Mouse (Mus musculus): ENCODE measurements around the gene Rsrc1. TPM values are rescaled to one million over a fixed set of nuclear protein-coding genes. Genes with fewer than 3 reads are reported as not detected.
"Not testable (repeated sequence)": the region's sequence is repeated elsewhere in the genome, so short reads cannot be mapped to it uniquely, and the experiment has no call there.

Gene Rsrc1
- polyA plus RNA-seq, 1 experiment from 2014 or later = 25.1 TPM

DNA sequence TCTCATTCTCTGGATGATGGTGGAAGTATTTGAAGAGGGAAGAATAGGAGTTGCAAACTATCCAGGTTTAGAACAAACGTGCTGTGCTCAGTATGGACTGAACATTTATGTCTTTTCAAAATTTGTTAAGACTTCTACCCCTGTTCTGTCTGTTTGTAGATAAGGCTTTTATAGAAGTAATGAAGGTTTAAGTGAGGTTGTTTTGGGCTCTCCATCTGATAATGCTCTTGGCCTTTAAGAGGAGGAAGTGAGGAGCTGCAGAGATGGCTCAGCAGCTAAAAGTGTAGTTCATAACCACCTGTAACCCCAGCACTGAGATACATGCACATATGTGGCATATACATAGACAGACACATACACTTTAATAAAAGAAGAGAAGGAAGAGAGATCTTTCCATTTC is 15.6 kb downstream of the Rsrc1 start:
- Histone ChIP-seq H3K4me2 (no peak overlapping the region), H3K36me3 (0 out of 2 replicates have a peak, but pooled peaks cover 3% of the 10 kb centered on the region), H3K4me3 (replicated peaks) (no peak overlapping the region), H3K27ac (no peak overlapping the region), H3K4me1 (no peaks in the 10 kb centered on the region), H3K9ac (no peak overlapping the region), H3K27me3 (replicated peaks) (no peaks in the 10 kb centered on the region), H3K9me3 (no peaks in the 10 kb centered on the region)
- WGBS = 85% methylated on average over 1 of the region's 1 CpGs
- no peak for ATAC-seq (ENCODE audit: insufficient read depth, low FRiP score, low read depth)

DNA sequence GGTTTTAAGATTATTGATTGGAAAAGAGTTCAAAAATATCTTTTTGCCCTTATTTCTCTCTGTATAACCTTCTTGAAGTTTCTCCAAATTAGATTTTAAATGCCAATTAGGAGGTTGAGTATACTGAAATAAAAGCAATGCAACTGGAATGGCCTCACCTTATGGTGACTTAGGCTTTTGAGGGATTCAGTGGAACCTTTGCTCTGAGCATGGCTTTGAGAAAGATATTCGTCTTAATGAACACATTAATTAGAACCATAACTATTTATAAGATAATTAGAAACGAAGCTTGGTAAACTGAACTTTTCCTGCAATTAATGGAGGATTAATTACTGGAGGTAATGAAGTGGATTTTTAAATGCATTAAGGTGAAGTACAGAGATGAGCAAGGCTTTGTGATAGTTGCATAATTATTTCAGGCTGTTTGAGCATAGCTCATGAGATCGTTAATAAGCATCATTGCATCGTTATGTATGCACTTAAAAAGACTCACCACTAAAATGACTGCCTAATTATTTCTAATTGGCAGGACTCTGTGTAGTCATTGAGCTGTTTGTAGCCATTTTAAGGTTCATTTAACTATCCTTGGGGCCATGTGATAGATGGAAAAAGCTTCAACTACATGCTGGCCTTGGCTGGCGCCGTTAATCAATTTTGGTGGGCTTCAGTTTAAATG is 55.3 kb downstream of the Rsrc1 start:
- Histone ChIP-seq H3K9ac (no peak overlapping the region), H3K27ac (no peak overlapping the region), H3K36me3 (no peaks in the 10 kb centered on the region), H3K4me3 (replicated peaks) (no peak overlapping the region), H3K27me3 (replicated peaks) (no peaks in the 10 kb centered on the region), H3K9me3 (no peaks in the 10 kb centered on the region), H3K4me2 (no peak overlapping the region), H3K4me1 (no peaks in the 10 kb centered on the region)
- no peak for ATAC-seq (ENCODE audit: insufficient read depth, low FRiP score, low read depth)
- WGBS = 88% methylated on average over 6 of the region's 6 CpGs

DNA sequence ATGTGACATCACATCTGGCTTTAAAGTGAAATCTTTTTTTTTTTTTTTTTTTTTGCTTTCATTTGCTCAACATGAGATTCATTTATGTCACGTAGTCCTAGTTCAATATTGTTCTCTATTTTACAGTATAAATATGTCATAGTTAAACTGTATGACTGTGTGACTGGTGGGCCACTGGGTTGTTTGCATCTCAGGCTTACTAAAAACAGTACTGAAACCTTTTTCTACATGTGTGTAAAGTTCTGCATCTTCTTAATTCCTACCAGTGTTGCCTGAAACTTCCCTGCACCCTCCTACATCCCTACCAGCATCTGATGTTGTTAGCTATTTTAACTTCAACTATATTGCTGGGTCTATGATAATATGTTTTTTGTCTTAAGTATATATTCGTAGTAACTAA is 78.6 kb downstream of the Rsrc1 start:
- no peak overlapping the region for H3K4me2 ChIP-seq
- H3K9ac ChIP-seq = no peak overlapping the region
- no peaks in the 10 kb centered on the region for H3K4me1 ChIP-seq
- no peaks in the 10 kb centered on the region for H3K36me3 ChIP-seq
- WGBS = 86% methylated on average over 2 of the region's 2 CpGs
- no peak for ATAC-seq (ENCODE audit: insufficient read depth, low FRiP score, low read depth)
- no peaks in the 10 kb centered on the region for H3K9me3 ChIP-seq
- no peak overlapping the region for H3K27ac ChIP-seq
- no peak overlapping the region for H3K4me3 ChIP-seq (replicated peaks)
- no peaks in the 10 kb centered on the region for H3K27me3 ChIP-seq (replicated peaks)

DNA sequence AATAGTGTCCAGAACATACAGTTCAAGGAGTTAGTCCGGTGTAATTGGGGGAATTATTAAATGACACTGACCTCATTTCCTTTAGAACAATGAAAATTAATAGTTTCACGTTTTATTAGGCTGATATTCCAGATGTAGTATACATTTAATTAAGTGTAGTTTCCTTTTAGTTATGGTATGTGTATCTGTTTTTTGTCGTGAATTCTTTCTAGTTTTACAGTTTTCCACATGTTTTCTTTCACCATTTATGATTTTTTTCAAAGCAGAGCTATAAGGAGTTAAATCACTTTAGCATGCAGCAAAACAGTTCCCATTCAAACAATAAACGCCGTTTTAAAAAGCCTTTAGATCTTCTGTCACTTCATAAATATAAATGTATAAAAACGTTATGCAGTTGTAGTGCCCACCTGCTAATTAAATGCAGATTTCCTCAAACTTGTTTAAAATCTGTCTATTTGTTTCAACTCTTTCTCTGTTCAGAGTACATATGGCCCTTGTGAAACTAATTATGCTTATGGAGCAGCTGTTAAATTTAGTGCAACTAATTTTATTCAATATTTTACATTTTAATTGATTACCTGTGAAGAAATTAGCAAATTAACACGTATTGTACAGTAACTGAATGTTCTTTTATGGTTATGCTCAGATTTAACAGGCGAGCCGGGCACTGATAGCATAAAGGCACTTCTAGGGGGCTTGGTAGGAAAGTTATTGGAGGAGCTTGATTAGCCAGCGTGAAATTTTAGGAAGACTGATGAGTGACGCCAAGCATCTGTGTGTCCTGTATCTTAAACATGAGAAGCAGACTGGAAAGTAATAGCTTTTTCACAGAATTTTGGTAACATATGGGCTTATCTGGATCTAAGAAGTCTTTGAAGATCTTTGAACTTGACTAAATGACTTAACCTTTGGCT is 89.6 kb downstream of the Rsrc1 start:
- Histone ChIP-seq H3K27me3 (replicated peaks) (no peaks in the 10 kb centered on the region), H3K4me1 (no peaks in the 10 kb centered on the region), H3K9me3 (no peaks in the 10 kb centered on the region), H3K27ac (no peak overlapping the region), H3K9ac (no peak overlapping the region), H3K36me3 (no peaks in the 10 kb centered on the region), H3K4me2 (no peak overlapping the region), H3K4me3 (replicated peaks) (no peak overlapping the region)
- ATAC-seq (ENCODE audit: insufficient read depth, low FRiP score, low read depth) = no peak
- 71% methylated on average over 11 of the region's 11 CpGs for WGBS

DNA sequence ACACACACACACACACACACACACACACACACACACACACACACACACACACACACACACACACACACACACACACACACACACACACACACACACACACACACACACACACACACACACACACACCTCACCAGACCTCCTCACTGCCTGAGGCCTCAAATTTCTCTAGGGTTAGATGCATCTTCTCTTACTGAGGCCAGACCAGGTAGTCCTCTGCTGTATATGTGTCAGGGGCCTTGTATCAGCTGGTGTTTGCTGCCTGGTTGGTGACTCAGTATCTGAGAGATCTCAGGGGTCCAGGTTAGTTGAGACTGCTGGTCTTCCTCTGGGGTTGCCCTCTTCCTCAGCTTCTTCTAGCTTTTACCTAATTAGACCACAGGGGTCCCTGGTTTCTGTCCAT is 92.5 kb downstream of the Rsrc1 start:
- not testable (repeated sequence) for H3K27me3 ChIP-seq (replicated peaks); H3K9me3 ChIP-seq; H3K4me3 ChIP-seq (replicated peaks); ATAC-seq (ENCODE audit: insufficient read depth, low FRiP score, low read depth); H3K4me1 ChIP-seq; H3K36me3 ChIP-seq; H3K27ac ChIP-seq; H3K9ac ChIP-seq; H3K4me2 ChIP-seq

DNA sequence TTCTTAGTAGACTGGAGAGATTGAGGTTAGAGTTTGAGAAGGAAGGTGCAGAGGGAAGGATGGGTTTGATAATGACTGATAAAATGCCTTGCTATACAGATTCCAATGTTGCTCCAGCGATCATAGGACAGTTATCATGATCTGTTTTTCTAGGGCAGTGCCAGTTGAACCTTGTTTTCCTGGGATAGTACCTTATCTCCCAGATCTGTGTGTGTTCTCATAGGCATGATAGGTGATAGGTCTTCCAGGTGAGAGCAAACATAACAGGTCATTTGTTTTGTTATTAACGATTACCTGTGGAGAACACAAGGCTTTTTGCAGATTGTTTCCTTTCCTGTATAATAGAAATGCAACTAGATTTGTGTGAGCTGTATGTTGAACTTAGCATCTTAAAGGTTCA is 94.3 kb downstream of the Rsrc1 start:
- no peaks in the 10 kb centered on the region for H3K27me3 ChIP-seq (replicated peaks)
- H3K9me3 ChIP-seq = no peaks in the 10 kb centered on the region
- H3K27ac ChIP-seq = no peak overlapping the region
- H3K4me3 ChIP-seq (replicated peaks) = no peak overlapping the region
- H3K4me2 ChIP-seq = no peak overlapping the region
- H3K4me1 ChIP-seq = no peaks in the 10 kb centered on the region
- ATAC-seq (ENCODE audit: insufficient read depth, low FRiP score, low read depth) = no peak
- H3K9ac ChIP-seq = no peak overlapping the region
- H3K36me3 ChIP-seq = no peaks in the 10 kb centered on the region
- 79% methylated on average over 2 of the region's 2 CpGs for WGBS

DNA sequence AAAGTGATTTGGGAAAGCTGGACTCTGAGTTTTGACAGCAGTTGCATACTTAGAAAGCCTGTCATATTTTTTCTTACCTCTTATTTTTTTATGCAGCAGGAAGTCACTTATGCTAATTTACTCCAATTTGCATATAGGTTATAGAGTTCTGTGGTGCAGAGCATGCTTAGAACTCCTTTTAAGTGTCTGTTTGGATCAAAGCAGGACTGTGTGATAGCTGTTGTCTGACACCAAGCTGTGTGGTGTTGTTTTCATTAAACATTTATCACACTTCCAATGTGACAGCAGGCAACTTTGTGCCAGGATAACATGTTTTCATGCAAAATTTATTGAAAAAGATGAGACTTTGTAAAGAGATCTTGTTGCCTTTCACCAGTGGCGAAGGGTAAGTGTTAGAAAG is 103.6 kb downstream of the Rsrc1 start:
- Histone ChIP-seq H3K27me3 (replicated peaks) (no peaks in the 10 kb centered on the region), H3K9me3 (no peaks in the 10 kb centered on the region), H3K4me2 (no peak overlapping the region), H3K27ac (no peak overlapping the region), H3K4me1 (no peaks in the 10 kb centered on the region), H3K4me3 (replicated peaks) (no peak overlapping the region), H3K9ac (no peak overlapping the region), H3K36me3 (no peaks in the 10 kb centered on the region)
- ATAC-seq (ENCODE audit: insufficient read depth, low FRiP score, low read depth) = no peak
- 90% methylated on average over 1 of the region's 1 CpGs for WGBS

DNA sequence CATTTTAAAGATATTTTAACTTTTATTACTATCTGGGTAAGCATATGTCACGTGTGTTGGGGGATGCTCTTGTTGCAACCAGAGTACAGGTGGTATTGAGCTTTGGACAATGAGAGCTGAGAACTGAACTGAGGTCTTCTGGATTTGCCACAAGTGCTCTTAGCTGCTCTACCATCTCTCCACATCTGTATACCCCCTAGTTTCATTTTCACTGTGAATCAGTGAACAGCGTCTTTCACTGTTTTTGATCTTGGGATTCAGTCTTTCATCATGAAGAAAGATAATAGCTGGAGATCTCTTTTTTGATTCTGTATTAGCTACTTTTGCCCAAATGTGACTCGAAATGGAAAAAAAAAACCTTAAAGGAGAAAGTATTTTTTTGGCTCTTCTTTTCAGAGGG is 127.2 kb downstream of the Rsrc1 start:
- H3K27me3 ChIP-seq (replicated peaks) = no peaks in the 10 kb centered on the region
- no peak overlapping the region for H3K4me3 ChIP-seq (replicated peaks)
- H3K36me3 ChIP-seq = no peaks in the 10 kb centered on the region
- no peak overlapping the region for H3K4me2 ChIP-seq
- ATAC-seq (ENCODE audit: insufficient read depth, low FRiP score, low read depth) = no peak
- H3K9ac ChIP-seq = no peak overlapping the region
- H3K27ac ChIP-seq = no peak overlapping the region
- H3K4me1 ChIP-seq = no peaks in the 10 kb centered on the region
- WGBS = 84% methylated on average over 3 of the region's 3 CpGs
- no peaks in the 10 kb centered on the region for H3K9me3 ChIP-seq

DNA sequence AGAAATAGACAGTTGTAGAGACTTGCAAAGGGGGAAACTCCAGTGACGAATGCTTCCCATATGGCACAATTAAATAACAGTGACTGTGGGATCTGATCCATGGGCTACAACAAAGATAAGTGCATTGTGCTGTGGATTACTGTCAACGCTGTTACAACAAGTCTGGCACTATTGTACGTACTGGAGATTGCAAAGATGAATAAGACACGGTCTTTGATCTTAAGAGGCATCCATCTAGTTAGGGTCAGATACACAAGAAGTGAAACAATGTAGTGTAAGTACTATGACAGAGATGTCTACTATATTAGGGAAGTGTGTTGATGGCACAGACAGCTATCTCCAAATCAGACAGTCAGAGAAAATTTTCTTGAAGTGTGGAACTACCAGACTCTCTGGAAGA is 135.1 kb downstream of the Rsrc1 start:
- 72% methylated on average over 4 of the region's 4 CpGs for WGBS
- no peaks in the 10 kb centered on the region for H3K27me3 ChIP-seq (replicated peaks)
- no peak overlapping the region for H3K9ac ChIP-seq
- H3K27ac ChIP-seq = no peak overlapping the region
- no peak for ATAC-seq (ENCODE audit: insufficient read depth, low FRiP score, low read depth)
- no peak overlapping the region for H3K4me2 ChIP-seq
- H3K4me1 ChIP-seq = no peaks in the 10 kb centered on the region
- no peaks in the 10 kb centered on the region for H3K9me3 ChIP-seq
- H3K36me3 ChIP-seq = no peaks in the 10 kb centered on the region
- no peak overlapping the region for H3K4me3 ChIP-seq (replicated peaks)

DNA sequence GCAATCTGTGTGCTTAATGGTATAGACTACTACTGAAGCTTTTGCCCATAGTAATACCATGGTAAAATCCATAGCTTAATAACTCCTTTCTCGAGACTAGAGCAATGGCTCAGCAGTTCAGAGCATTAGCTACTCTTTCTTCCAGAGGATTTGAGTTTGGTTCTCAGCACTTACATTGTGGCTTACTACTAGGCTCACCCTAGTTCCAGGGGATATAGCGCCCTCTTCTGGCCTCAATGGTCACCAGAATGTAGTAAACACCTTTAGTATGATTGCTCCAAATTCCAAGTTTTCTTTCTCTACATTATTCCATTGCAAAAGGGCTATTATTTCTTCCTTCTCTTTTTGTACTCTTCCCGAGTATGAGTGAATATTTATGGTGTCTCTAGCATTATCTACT is 151.3 kb downstream of the Rsrc1 start:
- ATAC-seq (ENCODE audit: insufficient read depth, low FRiP score, low read depth) = no peak; the same call in 1 of the 2 replicates
- Histone ChIP-seq H3K9me3 (no peaks in the 10 kb centered on the region), H3K27ac (no peak overlapping the region), H3K9ac (no peak overlapping the region), H3K4me3 (replicated peaks) (no peak overlapping the region), H3K4me2 (no peak overlapping the region), H3K36me3 (no peaks in the 10 kb centered on the region), H3K27me3 (replicated peaks) (no peaks in the 10 kb centered on the region), H3K4me1 (no peaks in the 10 kb centered on the region)
- WGBS = 75% methylated on average over 3 of the region's 3 CpGs

DNA sequence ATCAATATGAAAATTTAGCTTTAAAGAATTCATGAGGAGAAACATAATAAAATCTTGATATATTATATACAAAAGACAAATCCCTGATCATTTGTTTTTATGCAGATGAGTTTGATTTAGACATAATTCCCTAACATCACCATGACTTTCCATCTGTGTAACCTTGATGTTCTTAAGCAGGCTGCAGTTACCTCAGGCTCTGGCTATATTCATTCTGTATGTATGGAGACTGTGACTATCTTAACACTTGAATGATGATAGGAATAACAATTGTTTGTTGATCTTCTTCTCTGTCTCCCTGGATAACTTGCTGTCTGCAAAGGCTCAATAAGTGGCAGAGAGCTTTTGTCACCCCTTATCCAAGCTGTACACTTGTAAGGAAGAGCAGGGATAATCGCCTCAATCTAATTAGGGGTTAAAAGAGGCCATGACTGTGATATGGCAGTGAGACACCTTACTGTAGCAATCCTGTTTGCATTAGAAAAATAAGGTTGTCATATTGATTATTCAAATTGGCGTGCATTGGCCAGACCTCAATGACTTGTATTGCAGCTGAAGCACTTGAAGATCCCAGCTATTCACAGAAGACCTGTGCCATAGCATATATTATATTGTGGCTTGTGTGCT is 154.7 kb downstream of the Rsrc1 start:
- no peak for ATAC-seq (ENCODE audit: insufficient read depth, low FRiP score, low read depth)
- Histone ChIP-seq H3K4me1 (no peaks in the 10 kb centered on the region), H3K4me3 (replicated peaks) (no peak overlapping the region), H3K36me3 (no peaks in the 10 kb centered on the region), H3K9ac (no peak overlapping the region), H3K9me3 (no peaks in the 10 kb centered on the region), H3K27ac (no peak overlapping the region), H3K4me2 (no peak overlapping the region), H3K27me3 (replicated peaks) (no peaks in the 10 kb centered on the region)
- WGBS = 80% methylated on average over 2 of the region's 2 CpGs

DNA sequence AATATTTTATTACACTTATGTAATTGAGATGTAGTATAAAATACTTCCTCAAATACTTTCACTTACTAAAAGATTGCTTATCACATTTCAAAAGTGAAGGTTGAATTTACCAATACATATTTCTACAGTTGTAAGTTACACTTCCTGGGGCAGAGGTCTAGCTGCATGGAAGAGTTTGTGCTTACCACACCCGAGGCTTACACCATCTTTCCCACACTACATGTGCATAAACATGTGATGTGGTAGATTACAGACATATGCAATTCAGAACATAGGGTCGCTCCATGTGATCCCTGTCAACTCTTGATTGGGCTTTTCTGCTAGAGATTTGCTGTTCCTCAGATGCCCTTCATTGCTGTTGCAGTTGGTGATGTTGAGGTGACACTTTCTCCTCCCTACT is 163.8 kb downstream of the Rsrc1 start:
- Histone ChIP-seq H3K4me1 (no peaks in the 10 kb centered on the region), H3K27ac (no peak overlapping the region), H3K9ac (no peak overlapping the region), H3K9me3 (no peaks in the 10 kb centered on the region), H3K36me3 (no peaks in the 10 kb centered on the region), H3K4me2 (no peak overlapping the region), H3K27me3 (replicated peaks) (no peaks in the 10 kb centered on the region), H3K4me3 (replicated peaks) (no peak overlapping the region)
- 75% methylated on average over 2 of the region's 2 CpGs for WGBS
- ATAC-seq (ENCODE audit: insufficient read depth, low FRiP score, low read depth) = no peak

Measured in stomach, embryonic 15.5 days (tissue).